Mouse (Mus musculus): ENCODE results near the gene Tstd3.

DNA sequence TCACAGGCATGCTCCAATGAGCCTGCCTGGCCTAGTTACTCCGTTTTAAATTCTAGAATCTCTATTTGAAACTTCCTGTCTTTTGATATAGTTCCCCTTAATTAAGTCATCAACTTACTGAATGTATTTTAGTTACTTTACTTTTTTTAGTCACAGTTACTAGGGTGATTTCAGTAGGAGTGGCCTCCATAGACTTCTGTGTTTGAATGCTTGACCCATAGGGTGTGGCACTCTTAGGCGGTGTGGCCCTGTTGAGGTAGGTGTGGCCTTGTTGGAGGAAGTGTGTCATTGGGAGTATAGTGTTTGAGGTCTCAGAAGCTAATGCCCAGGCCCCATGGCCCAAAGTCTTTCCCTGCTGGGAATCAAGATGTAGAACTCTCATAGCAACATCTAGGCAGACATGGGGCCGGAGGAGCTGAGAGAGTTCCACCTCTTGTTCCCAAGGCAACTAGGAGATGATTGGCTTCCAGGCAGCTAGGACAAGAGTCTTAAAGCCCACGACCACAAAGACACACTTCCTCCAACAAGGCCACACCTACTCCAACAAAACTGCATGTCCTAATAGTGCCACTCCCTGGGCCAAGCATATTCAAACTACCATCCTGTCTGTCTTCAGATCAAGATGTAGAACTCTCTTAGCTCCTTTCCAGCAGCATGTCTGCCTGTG is 11.8 kb downstream of the Tstd3 start:
- TF ChIP-seq POLR2A (IDR thresholded peaks at IDR 0.05; ENCODE audit: insufficient read depth, low read length): no peak
- no peak for TF ChIP-seq EP300 (IDR thresholded peaks at IDR 0.05; ENCODE audit: insufficient read depth, low read depth, low read length)

All from ES-Bruce4 (cell line).